Mouse (Mus musculus) testis, postnatal 14 days (tissue): ENCODE results near the gene Gfi1b.

Experiments
- DNase-seq: peaks from one replicate; pipeline ENCODE4 v3.0.0; 2021; ENCODE audit warnings: low spot score

Gene Gfi1b

DNA sequence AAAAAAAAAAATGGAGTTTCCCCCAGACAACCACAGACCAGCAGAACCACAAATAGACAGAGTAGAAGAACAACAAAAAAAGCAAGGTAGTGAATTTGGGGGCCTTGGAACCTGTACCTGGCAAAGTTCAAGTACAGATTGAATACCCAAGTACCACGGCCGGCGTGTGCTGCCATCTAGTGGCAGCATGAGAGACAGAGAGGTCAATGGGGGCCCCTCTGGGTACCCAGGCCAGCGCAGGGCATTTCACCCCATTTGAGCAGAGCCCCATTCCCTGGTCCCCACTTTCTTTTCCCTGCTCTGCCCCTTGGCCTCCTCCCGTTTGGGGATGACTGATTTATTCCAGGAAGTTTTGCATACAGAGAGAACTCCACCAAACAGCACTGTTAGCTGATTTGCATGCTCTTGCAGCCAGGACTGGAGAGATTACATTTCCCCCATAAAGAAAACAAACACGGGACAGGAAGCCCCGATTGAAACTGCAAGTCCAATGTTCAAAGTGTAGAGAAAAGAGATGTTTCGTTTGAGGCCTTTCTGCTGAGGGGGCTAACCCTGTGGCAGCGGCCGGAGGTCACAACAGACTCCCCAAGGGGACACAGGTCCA, 841 bp upstream of the Gfi1b start:
- no peak for DNase-seq

DNA sequence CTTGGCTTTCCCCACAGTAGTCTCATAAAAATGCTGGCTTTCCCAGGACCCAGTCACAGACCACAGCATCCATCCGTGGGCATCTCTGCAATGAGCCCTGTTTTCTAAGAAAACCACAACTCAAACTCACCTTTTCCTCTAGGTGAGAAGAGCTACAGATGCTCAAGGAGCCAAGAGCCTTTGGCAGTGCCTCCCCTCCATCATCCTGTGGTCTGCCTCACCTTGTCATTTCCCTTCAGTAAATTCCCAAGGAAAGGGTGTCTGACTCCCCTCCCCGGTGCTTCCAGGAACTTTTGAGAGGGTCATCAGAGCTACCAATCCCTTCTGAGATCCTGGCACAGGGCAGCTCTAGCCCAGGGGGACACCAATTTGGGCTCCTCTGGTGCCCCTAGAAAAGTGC, 671 bp downstream of the Gfi1b start:
- no peak for DNase-seq

DNA sequence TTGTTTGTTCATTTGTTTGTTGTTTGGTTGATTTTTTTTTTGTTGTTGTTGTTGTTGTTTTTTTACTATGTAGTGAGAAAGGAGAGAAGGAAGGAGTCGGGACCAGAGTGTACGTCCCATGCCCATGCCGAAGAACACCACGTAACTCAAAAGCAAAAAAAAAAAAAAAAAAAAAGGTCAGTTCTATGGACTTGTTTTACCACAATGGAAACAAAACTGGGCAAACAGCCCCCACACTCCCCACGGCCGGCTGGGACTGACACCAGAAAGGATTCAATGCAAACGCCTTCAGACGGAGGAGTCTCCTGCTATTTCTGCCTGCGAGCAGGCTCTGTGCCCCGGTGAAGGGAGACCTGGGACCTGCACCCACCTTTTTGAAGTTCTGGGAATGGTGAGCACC, 1.3 kb downstream of the Gfi1b start:
- DNase-seq, result no peak

DNA sequence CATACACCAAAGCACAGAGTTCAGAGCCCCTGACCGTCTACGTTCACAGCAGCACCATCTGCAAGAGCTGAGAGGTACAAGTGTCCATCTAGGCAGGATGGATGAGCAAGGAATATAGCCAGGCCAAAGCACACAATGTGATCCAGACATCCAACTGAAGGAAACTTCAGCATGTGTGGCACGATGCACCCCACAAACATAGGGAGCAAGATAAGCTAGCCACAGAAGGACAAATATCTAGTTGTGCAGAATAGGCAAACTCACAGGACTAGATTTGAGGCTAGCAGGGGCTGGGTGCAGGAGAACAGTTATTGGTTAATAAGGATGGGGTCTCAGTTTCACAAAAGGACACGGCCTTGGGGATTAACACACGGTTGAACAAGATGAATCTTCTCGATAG, 2.4 kb downstream of the Gfi1b start:
- no peak for DNase-seq

DNA sequence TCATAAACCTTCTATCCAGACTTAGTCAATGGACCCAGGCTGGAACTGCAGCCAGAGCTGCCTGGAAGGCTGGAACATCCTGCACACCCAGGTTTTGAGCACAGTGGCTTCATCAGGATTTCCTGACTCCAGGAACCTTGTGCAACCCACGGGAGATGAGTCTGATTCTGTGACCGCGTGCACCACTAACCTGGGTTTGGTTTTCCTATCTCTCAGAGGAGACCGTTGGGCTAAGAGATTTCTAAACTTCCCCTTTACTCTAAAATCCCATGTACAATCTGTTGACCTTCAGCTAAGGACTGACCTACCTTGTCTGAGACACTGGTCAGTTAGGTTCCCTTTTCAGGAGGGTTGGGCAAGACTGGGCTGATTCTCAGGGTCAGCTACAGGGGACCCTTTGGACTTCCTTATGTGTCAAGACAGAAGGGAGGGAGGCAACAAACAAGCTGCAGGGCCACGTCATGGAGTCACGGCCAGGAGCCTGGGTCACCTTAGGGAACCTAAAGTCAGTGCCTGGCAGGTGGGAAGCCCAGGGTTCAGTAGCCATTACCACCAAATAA, 2.9 kb downstream of the Gfi1b start:
- DNase-seq, result no peak

DNA sequence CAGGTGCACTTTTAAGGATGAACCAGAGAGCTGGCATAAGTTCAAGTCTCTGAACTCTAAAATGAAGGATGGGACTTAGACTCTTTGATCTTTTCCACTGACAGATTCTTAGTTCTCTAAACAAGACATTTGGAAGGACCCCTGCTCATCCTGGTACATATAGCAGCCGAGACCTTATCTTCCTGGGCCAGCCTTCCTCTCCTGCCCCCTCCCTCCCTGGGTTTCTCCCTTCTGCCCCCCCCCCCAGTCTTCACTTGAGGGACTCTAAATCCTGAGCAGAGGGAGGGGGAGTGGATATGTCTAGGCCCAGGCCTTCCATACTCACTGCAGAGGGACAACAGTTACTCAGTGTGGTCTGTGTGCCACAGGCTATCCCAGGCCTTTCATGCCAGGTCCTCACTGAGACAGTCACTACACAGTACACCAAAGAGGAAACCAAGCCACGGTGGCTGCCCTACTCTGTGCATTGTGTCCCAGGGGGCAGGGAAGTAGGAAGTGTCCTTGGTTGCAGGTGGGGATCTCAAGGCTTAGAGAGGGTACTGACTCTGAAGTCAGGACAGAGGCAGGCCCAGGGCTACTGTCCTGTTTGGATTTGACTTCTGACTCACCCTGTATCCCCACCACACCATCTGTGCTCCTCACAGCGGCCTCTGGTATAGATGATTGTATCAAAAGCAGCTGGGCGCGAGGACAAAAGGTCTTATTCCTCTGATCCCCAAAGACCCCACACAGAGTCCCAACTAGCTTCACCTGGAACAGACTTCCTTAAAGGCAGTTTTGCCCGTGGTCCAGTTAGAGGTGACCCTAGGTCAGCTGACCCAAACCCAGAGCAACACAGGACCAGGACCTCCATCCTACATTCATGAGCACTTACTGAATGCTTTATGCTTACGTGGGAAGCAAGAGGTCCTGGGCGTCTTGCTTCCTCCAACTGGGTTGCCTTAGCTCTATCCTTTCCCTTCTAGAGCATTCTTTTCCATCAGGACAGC, 4.0 kb downstream of the Gfi1b start:
- DNase-seq, result no peak

DNA sequence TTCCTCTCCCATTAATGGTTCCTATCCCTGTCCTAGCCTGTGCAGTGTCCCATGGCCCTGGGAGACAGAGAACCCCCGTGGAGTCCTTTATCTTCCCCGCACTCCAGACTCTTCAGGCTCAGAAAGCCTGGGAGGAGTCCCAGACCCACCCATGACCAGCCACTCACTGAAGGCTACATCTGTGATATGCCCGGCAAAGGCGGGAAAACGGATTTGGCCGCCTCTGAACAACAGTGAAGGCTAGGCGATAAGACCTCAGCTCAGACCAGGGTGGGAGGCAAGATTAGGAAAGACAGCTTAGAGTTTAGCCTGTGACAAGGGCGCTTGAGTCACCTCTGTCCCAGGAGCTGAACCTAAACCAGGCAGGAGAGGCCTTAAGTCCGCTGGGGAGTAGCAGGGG, 4.9 kb downstream of the Gfi1b start:
- no peak for DNase-seq

DNA sequence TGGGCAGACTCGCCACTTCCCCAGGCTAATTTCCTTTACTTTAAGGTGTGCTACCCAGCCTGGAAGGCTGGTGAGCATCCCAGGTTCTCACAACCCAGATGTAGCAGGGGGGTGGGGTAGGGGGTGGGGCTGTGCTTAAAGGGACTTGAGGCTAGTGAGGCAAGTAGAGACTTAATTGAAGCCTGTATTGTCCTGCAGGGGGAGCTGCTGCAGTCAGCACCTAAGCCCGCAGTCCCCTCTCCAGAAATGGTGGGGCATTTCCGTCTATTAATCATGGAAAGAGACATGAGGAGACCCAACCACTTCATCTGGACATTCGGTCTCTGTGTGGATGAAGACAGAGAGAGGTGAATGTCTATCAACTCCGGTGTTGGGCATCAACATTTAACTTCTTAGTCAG, 5.4 kb downstream of the Gfi1b start:
- no peak for DNase-seq

DNA sequence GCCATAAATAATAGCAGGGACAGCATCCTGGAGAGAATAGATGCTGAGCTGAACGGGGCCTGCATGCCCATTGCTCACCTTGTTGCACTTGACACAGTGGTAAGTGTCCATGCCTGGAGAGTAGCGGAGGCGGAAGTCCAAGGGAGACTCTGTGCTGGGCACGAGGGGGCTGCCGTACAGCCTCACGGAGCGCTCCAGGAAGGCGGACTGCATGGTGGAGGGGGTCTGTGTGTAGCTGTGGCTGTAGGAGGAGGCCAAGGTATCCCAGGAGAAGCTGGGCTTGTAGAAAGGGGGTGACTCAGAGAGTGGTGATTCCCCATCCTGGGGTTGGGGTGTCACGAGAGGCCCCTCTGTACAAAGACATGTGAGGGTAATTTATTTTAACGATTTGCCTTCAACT, 8.2 kb downstream of the Gfi1b start:
- DNase-seq, result no peak

DNA sequence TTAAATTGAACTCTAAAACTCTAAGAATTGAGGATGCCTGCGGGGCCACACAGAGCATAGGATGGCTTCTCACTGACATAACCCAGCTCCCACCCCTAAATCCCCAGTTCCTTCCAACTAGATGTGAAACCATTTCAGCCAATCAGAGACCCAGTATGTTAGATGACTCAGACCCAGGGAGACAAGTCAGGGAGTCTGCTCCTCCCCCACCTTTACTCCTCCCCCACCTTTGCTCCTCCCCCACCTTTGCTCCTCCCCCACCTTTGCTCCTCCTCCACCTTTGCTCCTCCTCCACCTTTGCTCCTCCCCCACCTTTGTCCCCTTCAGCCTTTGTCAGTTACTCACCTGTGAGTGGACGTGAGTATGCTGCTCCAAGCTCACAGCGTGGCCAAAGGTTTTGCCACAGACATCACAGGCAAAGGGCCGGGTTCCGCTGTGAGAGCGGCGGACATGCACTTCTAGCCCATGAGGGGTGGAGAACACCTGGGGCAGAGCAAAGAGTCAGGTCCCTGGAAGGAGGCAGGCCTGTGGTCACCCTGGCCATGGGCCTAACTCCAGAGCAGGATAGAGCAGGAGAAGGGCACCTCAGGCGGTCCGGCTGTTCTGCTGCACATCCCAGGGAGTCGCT, 9.2 kb downstream of the Gfi1b start:
- DNase-seq, result no peak

DNA sequence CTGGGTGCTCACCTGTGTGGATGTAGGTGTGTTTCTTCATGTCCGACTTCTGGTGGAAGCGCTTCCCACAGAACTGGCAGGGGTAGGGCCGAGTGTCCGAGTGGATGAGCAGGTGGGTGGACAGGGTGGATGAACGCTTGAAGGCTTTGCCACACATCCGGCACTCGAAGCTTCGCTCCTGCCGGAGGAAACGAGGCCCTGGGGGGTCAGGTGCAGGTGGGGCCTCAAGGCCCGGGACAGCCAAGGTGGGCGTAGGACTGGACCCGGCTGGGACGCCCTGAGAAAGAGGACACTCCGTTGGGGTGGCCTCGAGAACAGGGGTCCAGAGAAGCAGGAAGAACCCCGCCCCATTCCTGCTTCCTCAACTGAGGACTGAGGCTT, 10.4 kb downstream of the Gfi1b start:
- no peak for DNase-seq

DNA sequence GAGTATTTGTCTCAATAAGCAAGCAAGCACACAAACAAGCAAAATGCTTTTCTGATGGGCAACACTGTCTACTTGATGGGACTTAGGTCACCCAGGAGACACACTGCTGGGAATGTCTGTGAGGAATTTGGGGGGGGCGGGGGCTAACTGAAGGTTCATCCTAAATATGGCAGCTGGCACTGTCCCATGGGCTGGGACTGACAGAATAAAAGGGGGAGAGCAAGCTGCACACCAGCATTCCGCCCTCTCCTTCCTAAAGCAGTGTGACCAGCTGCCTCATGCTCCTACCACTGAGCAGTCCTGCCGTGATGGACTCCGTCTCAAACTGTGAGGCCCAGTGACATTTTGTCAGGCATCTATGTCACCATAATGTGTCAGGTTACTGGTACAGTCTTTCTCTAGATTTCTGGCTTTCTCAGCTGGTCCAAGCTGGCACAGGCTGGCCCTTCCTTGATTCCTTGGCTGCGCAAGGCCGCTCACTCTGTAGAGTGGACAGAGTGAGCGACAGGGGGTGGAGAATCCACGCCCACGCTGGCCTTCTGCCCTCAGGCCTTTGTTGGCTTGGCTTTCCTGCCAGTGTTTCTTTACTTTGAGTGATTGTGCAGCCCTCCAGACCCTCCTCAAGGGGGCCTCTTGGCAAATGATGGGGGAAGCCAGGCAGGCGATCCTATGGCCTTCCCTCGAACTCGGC, 10.9 kb downstream of the Gfi1b start:
- DNase-seq, result no peak

DNA sequence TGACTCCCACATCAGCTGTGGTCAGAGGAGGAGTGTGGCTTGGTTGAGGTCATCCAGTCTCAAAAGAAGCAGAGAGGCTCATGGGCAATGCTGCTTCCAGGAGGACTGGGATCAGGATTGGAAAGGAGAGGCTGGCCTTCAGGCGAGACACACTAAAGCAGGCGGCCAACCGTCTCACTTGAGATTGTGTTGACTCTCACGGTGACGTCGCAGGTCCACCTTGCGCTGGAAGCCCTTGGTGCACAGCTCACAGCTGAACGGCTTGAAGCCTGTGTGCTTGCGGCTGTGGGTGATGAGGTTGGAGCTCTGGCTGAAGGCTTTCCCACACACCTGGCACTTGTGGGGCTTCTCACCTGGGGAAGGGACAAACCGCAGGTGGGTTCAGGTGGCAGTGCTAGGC, 11.9 kb downstream of the Gfi1b start:
- no peak for DNase-seq

DNA sequence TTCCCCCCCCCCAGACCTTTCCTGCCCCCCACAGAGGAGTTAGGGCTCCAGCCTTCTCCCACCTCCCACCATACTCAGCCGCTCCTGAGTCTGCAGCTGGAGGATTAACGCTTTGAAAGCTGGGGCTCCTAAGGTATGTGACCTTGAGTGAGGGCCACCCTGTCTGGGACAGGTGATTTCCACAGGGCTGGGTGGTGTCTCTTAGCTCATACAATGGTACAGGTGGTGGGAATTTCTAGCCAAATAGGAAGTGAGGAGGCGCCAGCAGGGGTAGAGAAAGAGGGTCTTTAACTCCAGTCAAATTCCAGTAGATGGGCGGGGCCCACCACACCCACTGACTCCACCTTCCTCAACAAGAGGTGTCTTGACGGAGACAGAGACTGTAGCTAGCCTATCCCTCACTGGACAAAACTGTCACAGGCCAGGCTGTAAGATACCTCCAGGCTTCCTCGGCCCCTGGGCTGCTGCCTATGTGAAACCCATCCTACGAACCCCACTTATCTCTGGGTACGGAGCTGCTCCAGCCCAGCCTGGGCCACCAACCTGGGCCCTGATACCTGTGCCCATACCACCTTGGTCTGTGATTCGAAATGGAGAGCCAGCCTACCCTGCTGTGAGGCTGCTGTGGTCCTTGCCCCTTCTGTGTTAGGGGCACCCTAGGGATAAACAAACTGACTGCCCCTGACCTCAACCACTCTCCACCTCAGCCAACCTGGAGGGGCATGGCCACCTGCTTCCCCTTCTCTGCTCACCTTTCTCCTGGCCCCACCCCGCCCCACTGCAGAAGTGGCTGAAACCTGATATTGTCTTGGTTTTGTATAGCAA, 14.2 kb downstream of the Gfi1b start:
- no peak for DNase-seq

DNA sequence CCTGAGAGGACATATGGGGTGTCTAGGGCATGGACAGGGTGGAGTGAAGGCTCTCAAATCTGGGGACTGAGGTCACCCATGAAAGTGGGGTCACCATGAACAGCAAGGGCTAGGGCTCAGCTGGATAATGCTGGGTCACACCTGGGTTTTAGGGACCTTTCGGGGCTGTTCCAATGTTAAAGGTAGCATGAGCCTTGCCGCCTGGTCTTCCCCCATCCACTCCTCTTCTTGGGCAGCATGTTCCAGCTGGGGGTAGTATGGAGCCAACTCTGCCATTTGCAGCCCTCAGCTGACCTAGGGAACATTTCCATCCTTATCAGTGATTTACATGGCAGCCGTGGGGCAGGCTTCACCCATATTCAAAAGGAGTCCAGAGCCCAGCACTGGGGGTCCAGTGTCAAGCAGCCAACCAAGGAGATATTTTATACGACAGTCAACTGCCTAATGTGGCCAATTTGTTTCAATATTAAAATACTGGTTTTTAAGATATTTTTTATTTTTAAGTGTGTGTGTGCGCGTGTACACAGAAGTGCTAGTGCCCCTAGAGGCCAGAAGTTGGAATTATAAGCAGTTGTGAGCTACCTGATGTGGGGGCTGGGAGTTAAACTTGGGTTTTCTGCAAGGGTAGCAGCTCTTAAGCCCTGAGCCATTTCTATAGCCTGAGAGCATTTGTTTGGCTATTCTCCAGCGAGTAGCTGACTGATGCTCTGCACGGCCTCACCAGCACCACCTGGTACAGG, 15.0 kb downstream of the Gfi1b start:
- no peak for DNase-seq

DNA sequence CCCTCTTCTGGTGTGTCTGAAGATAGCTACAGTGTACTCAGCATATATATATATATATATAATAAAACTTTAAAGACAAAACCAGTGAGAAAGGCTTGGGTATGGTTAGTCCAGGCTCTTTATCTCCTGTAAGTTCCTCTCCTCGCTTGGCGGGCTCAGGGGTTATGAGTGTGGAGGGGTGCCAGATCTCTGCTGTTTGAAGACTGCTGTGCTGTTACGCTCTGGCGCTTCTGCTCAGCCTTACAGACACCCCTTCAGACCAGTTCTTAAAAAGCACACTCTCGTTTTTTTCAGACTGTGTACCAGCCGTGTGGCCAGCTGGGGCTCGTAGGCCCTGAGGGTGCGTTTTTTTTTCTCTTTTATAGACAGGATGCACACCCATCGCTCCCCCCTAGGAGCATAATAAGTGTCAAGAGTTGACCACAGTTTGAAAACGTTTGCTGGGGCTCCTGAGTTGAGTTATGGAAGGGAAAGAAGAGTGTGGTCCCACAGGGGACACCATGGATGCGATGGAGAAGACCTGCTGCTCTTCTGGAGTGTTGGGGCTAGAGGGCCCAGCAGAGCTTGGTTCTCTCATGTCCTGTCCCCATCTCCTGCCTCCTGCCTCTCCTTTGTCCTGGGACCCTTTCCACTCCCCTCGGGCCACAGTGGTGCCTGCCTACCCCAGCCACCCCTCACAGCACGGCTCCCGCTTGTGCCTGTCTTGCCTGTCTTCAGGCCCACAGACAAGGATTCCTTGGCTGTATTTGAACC, 15.8 kb downstream of the Gfi1b start:
- DNase-seq, result no peak

DNA sequence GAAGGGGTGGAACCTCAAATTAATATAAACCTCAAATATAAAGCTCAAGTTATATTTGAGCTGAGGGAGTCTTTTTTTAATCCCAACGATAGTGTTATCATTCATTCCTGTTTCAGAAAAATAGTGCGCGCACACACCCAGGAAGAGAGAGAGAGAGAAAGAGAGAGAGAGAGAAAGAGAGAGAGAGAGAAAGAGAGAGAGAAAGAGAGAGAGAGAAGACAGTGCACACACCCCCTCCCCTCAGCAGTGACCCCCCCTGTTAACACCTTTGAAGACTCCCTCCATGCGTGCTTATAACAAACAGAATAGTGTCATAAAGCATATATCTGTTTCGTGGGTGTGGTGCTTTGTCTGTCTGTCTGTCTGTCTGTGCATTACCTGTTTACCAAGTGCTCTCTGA, 18.2 kb downstream of the Gfi1b start:
- no peak for DNase-seq

DNA sequence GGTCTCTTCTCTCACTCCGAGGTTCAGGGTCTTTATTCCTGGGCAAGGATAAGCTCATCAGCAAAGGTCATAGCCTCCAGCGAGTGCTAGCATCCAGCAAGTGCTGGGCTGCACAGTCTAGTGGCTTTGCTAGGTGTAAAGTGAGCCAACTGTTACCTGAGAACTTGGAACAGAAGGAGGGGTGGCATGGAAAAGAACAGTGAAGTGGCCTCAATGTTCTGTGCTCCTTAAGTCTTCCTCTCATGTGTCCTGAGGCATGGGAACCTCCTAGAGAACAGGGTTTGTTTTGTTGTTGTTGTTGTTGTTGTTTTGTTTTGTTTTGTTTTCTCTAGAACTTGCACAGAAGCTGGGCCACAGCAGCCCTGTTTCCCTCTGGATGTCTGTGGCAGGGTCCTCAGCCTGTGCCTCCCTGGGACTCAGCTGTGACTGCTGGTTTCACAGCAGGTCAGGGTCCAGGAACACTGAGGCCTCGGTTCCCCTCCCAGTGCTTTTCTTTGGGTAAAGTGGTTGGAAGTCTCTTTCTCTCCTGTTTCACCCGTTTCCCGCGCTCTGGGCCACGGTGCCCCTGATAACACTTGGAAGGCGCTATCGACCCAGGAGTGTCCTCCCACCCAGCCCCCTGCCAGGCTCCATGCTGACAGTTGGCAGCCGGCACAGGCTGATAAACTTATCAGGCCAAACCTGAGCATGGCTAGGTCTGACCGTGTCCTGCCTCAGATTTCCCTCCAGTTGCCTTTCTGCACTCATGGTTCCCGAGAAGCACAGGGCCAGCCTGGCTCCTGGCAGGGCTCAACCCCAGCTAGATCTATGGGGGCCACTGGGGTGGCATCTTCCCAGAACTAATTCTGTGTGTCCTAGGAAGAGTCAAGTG, 19.8 kb downstream of the Gfi1b start:
- no peak for DNase-seq

DNA sequence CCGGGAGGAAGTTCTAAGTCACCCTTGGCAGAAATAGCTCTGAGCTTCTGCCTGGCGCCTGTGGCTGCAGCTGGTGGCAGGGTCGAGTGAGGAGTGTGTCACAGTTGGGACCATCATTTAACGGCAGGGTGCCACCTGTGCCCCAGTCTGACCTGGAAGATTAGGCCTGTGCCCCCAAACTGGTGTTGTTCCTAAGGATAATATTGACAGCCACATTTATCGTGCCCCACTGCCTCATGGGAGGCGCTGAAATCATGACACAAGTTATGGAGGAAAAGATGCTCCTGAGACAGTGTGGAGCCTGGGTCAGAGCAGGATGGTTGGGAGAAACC, 22.2 kb downstream of the Gfi1b start:
- DNase-seq, result no peak
